Mouse (Mus musculus) E14TG2a.4 (cell line): ENCODE measurements around the gene Maged2.
"Not testable (repeated sequence)": the region's sequence is repeated elsewhere in the genome, so short reads cannot be mapped to it uniquely, and the experiment has no call there.

ENCODE experiments used
- CTCF ChIP-seq: conservative IDR thresholded peaks from 2 replicates; pipeline ENCODE4 v1.5.1; 2014; ENCODE audit warnings: low read length
- NANOG ChIP-seq: IDR thresholded peaks from 2 replicates; pipeline ENCODE4 v1.6.1; 2014; ENCODE audit warnings: borderline replicate concordance, low read length, mixed read lengths
- POU5F1 ChIP-seq: IDR thresholded peaks from 2 replicates; pipeline ENCODE4 v1.6.1; 2014; ENCODE audit warnings: low read length, borderline replicate concordance

DNA sequence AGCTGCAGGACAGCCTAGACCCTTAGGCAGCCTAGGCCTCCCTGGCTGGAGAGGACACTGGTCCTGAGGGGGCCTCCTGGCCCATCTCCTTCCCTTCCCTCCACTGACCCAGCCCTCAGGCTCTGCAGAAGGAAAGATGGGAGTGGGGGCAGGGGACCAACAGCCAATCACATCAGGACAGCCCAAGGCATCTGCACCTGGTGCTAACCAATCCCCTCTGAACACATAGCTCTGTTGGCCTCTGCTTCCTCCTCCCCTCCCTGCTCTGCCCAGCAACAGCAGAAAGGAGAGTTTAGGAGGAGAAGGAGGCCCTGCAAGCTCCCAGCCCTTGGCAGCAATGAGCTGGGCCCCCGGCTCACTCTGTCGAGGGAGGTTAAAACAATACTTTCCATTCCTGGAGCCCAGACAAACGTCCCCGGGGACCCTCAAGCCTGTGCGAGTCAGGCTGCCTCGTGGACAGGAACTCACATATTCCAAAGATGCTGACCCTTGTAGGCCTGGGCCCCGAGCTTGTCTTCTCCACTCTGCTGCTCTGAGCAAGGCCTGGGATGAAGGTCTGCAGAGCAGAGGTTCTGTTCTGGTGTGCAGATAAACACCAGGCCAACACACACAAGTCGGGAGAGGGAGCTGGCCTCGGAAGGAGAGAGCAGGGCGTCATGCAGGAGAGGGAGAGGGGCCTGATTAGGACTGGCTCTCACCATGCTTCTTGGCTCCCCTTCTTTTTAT is 31.5 kb upstream of the Maged2 start:
- TF ChIP-seq CTCF, POU5F1, NANOG: not testable (repeated sequence)
